Mouse (Mus musculus) E14TG2a.4 (cell line): Measurements from ENCODE around the gene Kcnip1.

Experiments
- CTCF ChIP-seq: conservative IDR thresholded peaks from 2 replicates; pipeline ENCODE4 v1.5.1; 2014; ENCODE audit warnings: low read length
- NANOG ChIP-seq: IDR thresholded peaks from 2 replicates; pipeline ENCODE4 v1.6.1; 2014; ENCODE audit warnings: borderline replicate concordance, low read length, mixed read lengths
- POU5F1 ChIP-seq: IDR thresholded peaks from 2 replicates; pipeline ENCODE4 v1.6.1; 2014; ENCODE audit warnings: low read length, borderline replicate concordance

- TF ChIP-seq CTCF (no peak), NANOG (no peak), POU5F1 (no peak)
Observed at GRCm38 (mm10) chr11:33839049-33839448, 153.9 kb downstream of the Kcnip1 start.
